Mouse (Mus musculus) brain, embryonic 18.5 days (tissue): ENCODE data around the gene Gpr4.
A peak's percentile ranks its signal among the peaks of the same experiment; 100 is the strongest.

Experiments used
- DNase-seq: peaks from one replicate; pipeline ENCODE4 v3.0.0-alpha.2; 2012; ENCODE audit warnings: low read depth, low spot score

Gene Gpr4

DNA sequence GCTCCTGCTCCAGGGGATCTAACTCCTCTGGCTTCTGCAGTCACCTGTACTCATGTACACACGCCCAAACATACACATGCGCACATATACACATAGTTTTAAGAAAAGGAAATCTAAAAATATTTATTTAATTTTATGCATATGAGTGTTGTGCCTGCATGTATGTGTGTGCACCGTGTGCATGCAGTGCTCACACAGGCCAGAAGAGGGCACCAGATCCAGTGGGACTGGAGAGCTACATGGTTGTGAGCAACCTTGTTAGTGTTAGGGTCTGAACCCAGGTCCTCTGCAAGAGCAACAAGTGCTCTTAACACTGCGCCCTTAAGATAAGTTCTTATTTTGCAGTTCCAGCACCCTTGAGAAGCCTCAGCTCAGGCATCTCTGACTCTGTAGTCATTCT, 17.7 kb upstream of the Gpr4 start:
- DNase-seq, result no peak

DNA sequence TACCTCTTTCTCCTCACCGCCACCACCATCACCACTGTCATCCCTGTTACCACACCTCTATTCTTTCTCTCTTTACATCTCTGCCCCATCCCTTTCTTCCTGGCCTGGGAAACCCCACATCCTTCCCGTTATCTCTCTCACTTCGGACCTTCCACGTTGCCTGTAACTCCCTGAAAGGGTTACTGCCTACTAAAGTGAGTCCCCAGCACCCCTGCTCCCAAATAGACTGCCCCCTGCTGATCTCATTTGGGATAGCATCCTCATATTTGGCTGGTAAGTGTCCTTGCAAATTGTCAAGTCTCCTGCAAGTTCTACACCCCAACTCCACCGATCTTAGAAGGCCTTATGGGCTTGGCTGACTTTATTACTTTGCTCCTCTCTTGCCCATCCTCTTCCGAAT, 15.7 kb upstream of the Gpr4 start:
- DNase-seq, result no peak

- DNase-seq, result no peak
These were observed 14.4 kb upstream of the Gpr4 start for GRCm38 (mm10) chr7:19197985-19198384.

DNA sequence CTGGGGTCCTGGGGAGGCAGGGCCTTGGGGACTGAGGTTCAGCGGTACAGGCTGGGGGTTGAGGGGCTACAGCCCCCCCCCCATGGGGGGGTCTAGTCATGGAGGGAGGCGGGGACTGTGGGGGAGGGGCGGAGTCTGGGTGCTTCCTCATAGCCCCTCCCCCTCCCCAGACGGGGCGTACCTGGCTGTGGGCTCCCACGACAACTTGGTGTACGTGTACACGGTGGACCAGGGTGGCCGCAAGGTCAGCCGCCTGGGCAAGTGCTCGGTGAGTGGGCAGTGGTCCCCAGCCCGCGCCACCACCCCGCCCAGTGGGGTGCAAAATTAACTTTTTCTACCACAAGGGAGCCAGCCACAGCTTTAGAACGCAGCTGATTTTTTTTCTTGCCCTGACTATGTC, 10.7 kb upstream of the Gpr4 start:
- no peak for DNase-seq

DNA sequence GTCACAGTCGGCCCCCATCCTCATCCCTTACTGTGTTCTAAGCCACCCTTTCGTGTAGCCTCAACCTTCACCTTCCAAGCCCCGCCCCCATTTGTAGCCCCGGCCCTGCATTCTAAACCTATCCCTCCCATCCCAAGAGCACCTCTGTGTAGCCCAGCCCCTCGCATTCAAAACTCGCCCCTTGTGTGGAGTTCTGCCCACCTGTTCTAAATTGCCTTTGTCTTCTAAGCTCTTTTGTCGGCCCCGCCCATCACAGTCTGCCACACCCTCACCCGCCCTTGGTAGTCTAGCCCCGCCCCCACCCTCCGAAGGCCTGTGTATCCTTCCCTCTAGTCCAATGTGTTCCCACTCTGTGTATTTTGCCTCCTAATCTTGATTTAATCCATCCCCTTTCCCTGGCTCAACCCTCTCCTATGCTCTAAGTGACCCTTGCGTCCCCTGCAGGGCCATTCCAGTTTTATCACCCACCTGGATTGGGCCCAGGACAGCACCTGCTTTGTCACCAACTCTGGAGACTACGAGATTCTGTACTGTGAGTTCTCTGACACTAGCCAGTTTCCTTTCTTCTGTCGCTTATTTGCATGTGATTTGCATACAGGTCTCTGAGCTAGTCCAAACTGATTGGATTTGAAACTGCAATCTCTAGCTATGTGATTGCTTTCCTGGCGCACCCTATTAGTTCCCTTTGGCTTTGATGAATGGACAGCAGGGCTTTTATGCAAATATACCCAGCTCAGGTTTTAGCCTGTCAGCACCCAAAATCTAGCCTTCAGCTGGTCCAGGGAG, 10.1 kb upstream of the Gpr4 start:
- DNase-seq, result no peak

DNA sequence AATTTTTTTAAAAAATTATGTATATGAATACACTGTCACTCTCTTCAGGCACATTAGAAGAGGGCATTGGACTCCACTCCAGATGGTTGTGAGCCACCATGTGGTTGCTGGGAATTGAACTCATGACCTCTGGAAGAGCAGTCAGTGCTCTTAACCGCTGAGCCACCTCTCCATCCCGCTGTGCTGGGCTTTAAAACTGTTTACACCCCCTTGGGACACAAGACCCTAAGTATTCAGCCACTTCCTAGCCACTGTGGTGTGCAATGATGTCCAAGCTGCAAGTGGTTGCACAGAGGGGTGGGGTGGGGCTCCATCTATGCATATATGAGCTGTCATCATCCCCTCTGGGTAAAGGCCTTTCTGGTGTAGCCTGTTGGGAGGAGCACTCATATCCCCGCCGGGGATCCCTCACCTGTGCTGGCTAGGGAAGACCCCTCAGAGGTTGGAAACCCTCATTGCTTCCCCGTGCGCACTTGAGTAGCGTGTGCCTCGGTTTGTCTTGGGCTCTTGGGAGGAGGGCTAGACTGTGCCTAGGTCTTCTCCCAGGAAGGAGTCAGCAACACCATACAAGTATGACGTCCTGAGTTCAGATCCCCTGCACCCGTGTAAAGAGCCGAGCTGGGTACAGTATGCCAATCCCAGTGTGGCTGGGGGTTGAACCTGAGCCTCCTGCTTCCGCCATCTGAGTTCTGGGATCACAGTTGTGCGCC, 4.0 kb upstream of the Gpr4 start:
- DNase-seq, result no peak

DNA sequence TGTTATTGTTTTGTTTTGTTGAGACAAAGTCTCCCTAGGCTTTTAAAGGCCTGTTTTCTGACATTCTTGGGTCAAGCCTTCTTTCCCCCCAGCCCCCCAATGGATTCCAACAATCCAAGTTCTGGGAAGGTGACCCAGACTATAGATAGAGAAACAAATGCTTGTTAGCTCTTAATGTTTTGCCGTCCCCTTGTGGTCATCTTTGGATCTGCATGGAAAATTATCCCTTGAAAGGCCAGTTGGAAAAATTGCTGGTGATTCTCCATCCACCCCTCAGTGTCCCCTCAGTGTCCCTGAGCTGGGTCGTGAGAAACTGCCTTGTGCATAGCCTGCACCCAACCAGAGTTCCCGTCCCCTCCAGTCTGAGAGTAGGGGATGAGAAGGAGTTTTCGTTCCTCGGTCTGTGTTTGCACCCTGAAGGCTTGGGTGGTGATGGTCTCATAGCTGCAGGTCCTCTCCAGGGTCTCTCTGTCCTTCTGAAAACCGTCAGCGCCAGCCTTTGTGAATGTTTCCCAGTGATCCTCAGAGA, 3.3 kb upstream of the Gpr4 start:
- no peak for DNase-seq

GRCm38 (mm10) chr7:19209494-19209893, 2.8 kb upstream of the Gpr4 start:
- DNase-seq, result no peak

GRCm38 (mm10) chr7:19210010-19210409, 2.3 kb upstream of the Gpr4 start:
- no peak for DNase-seq

- no peak for DNase-seq
These were observed 1.2 kb upstream of the Gpr4 start for GRCm38 (mm10) chr7:19211041-19211675.

- no peak for DNase-seq
These were observed 1.0 kb downstream of the Gpr4 start for GRCm38 (mm10) chr7:19213385-19213784.

- no peak for DNase-seq
These were observed 2.0 kb downstream of the Gpr4 start for GRCm38 (mm10) chr7:19214369-19214768.

DNA sequence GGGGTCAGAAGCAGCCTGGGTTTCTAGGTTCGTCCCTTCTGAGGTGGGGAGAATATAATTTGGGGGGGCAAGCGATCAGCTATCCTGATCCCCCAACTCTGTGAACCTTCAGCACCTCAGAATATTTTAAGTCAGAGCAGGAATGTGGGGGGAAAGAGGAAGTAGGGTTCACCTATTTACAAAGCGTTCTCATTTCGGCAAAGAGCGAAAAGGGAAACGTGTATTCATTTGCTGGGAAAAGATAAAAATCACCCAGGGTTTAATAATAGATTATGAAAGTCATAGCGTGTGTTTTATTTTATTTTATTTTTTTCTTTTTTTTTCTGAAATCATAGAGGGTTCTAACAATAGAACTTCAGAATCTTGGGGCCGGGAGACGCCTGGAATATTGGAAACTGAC, 2.6 kb downstream of the Gpr4 start:
- DNase-seq, result no peak

GRCm38 (mm10) chr7:19217492-19217891, 5.2 kb downstream of the Gpr4 start:
- DNase-seq, result no peak

DNA sequence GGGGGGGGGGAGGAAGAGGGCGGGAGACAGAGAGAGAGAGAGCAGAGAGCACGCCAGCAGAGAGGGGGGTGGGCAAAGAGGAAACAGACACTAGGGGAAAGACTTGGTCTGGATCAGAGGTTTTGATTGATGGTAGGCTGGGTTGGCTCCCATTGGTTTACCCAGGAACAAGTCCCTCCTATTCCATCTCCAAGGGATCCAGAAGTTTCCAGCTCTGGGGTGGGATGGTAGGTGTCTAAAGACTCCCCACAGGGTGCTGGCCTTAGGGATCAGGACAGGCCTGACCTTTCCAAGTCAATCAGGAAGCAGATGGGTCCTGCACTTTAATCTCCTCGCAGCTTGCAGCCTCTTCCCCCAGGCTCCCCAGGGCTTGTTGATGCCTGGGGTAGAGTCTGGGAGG, 5.6 kb downstream of the Gpr4 start:
- no peak for DNase-seq

GRCm38 (mm10) chr7:19220061-19220460, 7.7 kb downstream of the Gpr4 start:
- no peak for DNase-seq

DNA sequence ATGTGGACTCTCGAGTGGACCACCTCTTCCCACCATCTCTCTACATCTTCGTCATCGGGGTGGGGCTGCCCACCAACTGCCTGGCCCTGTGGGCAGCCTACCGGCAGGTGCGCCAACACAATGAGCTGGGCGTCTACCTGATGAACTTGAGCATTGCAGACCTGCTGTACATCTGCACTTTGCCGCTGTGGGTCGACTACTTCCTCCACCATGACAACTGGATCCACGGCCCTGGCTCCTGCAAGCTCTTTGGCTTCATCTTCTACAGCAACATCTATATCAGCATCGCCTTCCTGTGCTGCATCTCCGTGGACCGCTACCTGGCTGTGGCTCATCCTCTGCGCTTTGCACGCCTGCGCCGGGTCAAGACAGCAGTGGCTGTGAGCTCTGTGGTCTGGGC, 9.9 kb downstream of the Gpr4 start:
- no peak for DNase-seq

DNA sequence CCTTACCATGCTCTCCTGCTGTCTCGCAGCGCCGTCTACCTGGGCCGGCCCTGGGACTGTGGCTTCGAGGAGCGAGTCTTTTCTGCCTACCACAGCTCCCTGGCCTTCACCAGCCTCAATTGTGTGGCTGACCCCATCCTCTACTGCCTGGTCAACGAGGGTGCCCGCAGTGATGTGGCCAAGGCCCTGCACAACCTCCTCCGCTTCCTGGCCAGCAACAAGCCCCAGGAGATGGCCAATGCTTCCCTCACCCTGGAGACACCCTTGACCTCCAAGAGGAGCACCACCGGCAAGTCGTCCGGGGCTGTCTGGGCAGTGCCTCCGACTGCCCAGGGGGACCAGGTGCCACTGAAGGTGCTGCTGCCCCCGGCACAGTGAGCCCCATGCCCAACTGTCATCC, 10.5 kb downstream of the Gpr4 start:
- DNase-seq, result no peak

- DNase-seq, result no peak
These were observed 12.6 kb downstream of the Gpr4 start for GRCm38 (mm10) chr7:19224933-19225332.

GRCm38 (mm10) chr7:19226817-19227797, 14.8 kb downstream of the Gpr4 start:
- peak; percentile 22 for DNase-seq
